Mouse (Mus musculus) bone marrow, adult 2 months (tissue): Measurements from ENCODE around the gene Phldb2.

ENCODE experiments used
- CTCF ChIP-seq: fragments of 200-500 bp; IDR thresholded peaks from 2 replicates; pipeline ENCODE4 v1.5.1; 2011; ENCODE audit warnings: low read length, control low read depth; ENCODE audit not compliant: control insufficient read depth, insufficient read depth
- POLR2A ChIP-seq: fragments of 200-500 bp; IDR thresholded peaks from 2 replicates; pipeline ENCODE4 v1.6.1; 2011; ENCODE audit warnings: low read depth, mild to moderate bottlenecking, control low read depth, low read length, borderline replicate concordance; ENCODE audit not compliant: control insufficient read depth

- TF ChIP-seq CTCF (no peak), POLR2A (no peak)
Measured at GRCm38 (mm10) chr16:45814611-45815010, 138.8 kb downstream of the Phldb2 start.
